Mouse (Mus musculus): ENCODE measurements around the gene Zfp747. TPM values are rescaled to one million over a fixed set of nuclear protein-coding genes. Genes with fewer than 3 reads are reported as not detected.

Zfp747 gene
- polyA plus RNA-seq, 1 experiment from 2014 or later = 10.6 TPM

Other genes with a start within 250 kb of the Zfp747 start
- 0.21 and 0.32 TPM in 2 replicates for gene Spn, start 238.2 kb downstream of the Zfp747 start, polyA plus RNA-seq (2015; fragmentation: Nextera tagmentation; extraction: Ambion mirVana)
- gene Cd2bp2, start 180.0 kb downstream of the Zfp747 start, polyA plus RNA-seq (2015; fragmentation: Nextera tagmentation; extraction: Ambion mirVana) = 66.9 and 68.7 TPM in 2 replicates
- gene Tbc1d10b, start 167.6 kb downstream of the Zfp747 start, polyA plus RNA-seq (2015; fragmentation: Nextera tagmentation; extraction: Ambion mirVana) = 23.2 and 25.8 TPM in 2 replicates
- 26.7 and 28.8 TPM in 2 replicates for gene Mylpf, start 167.2 kb downstream of the Zfp747 start, polyA plus RNA-seq (2015; fragmentation: Nextera tagmentation; extraction: Ambion mirVana)
- 45.2 and 46.0 TPM in 2 replicates for gene Zfp553, start 143.0 kb downstream of the Zfp747 start, polyA plus RNA-seq (2015; fragmentation: Nextera tagmentation; extraction: Ambion mirVana)
- 18.6 and 26.6 TPM in 2 replicates for gene Sept1, start 142.9 kb downstream of the Zfp747 start, polyA plus RNA-seq (2015; fragmentation: Nextera tagmentation; extraction: Ambion mirVana)
- 60.5 and 64.3 TPM in 2 replicates for gene Zfp771, start 131.8 kb downstream of the Zfp747 start, polyA plus RNA-seq (2015; fragmentation: Nextera tagmentation; extraction: Ambion mirVana)
- 196 and 200 TPM in 2 replicates for gene Dctpp1, start 115.3 kb downstream of the Zfp747 start, polyA plus RNA-seq (2015; fragmentation: Nextera tagmentation; extraction: Ambion mirVana)
- gene Sephs2, start 102.0 kb downstream of the Zfp747 start, polyA plus RNA-seq (2015; fragmentation: Nextera tagmentation; extraction: Ambion mirVana) = 105 and 108 TPM in 2 replicates
- gene Itgal, start 79.8 kb downstream of the Zfp747 start, polyA plus RNA-seq (2015; fragmentation: Nextera tagmentation; extraction: Ambion mirVana) = 1.0 and 1.4 TPM in 2 replicates
- 25.4 and 25.5 TPM in 2 replicates for gene Zfp768, start 30.5 kb downstream of the Zfp747 start, polyA plus RNA-seq (2015; fragmentation: Nextera tagmentation; extraction: Ambion mirVana)
- 6.8 and 7.0 TPM in 2 replicates for gene 9130019O22Rik, start 11.1 kb upstream of the Zfp747 start, polyA plus RNA-seq (2015; fragmentation: Nextera tagmentation; extraction: Ambion mirVana)
- 8.3 and 8.8 TPM in 2 replicates for gene E430018J23Rik, start 17.6 kb upstream of the Zfp747 start, polyA plus RNA-seq (2015; fragmentation: Nextera tagmentation; extraction: Ambion mirVana)
- gene Zfp764, start 30.8 kb upstream of the Zfp747 start, polyA plus RNA-seq (2015; fragmentation: Nextera tagmentation; extraction: Ambion mirVana) = 9.0 and 9.5 TPM in 2 replicates
- 28.1 and 32.0 TPM in 2 replicates for gene Zfp688, start 46.0 kb upstream of the Zfp747 start, polyA plus RNA-seq (2015; fragmentation: Nextera tagmentation; extraction: Ambion mirVana)
- gene Zfp689, start 73.1 kb upstream of the Zfp747 start, polyA plus RNA-seq (2015; fragmentation: Nextera tagmentation; extraction: Ambion mirVana) = 8.4 TPM in 2 replicates
- gene Prr14, start 83.6 kb upstream of the Zfp747 start, polyA plus RNA-seq (2015; fragmentation: Nextera tagmentation; extraction: Ambion mirVana) = 41.9 and 47.2 TPM in 2 replicates
- 12.2 and 13.1 TPM in 2 replicates for gene Fbrs, start 103.1 kb upstream of the Zfp747 start, polyA plus RNA-seq (2015; fragmentation: Nextera tagmentation; extraction: Ambion mirVana)
- gene Srcap, start 135.9 kb upstream of the Zfp747 start, polyA plus RNA-seq (2015; fragmentation: Nextera tagmentation; extraction: Ambion mirVana) = 39.6 and 44.1 TPM in 2 replicates
- 16.2 and 22.4 TPM in 2 replicates for gene Gm42715, start 143.5 kb upstream of the Zfp747 start, polyA plus RNA-seq (2015; fragmentation: Nextera tagmentation; extraction: Ambion mirVana)
- 10.5 and 10.6 TPM in 2 replicates for gene Tmem265, start 185.3 kb upstream of the Zfp747 start, polyA plus RNA-seq (2015; fragmentation: Nextera tagmentation; extraction: Ambion mirVana)
- gene Phkg2, start 197.3 kb upstream of the Zfp747 start, polyA plus RNA-seq (2015; fragmentation: Nextera tagmentation; extraction: Ambion mirVana) = 40.7 and 46.7 TPM in 2 replicates
- 16.7 and 17.6 TPM in 2 replicates for gene Ccdc189, start 212.5 kb upstream of the Zfp747 start, polyA plus RNA-seq (2015; fragmentation: Nextera tagmentation; extraction: Ambion mirVana)
- gene Rnf40, start 212.7 kb upstream of the Zfp747 start, polyA plus RNA-seq (2015; fragmentation: Nextera tagmentation; extraction: Ambion mirVana) = 50.6 and 51.4 TPM in 2 replicates
- gene Zfp629, start 239.7 kb upstream of the Zfp747 start, polyA plus RNA-seq (2015; fragmentation: Nextera tagmentation; extraction: Ambion mirVana) = 19.8 and 22.1 TPM in 2 replicates

Measured in kidney, embryonic 16.5 days (tissue).